Mouse (Mus musculus) lung, embryonic 14.5 days (tissue): ENCODE results near the gene Sox18. TPM values are rescaled to one million over a fixed set of nuclear protein-coding genes. Genes with fewer than 3 reads are reported as not detected.

Experiments used
- ATAC-seq: fragments of 200-750 bp; cut with Nextera tagmentation; 2 replicates; pipeline ENCODE4 v1.8.0; 2017; ENCODE audit warnings: mild to moderate bottlenecking, moderate TSS enrichment, moderate library complexity; ENCODE audit not compliant: insufficient read depth
- DNase-seq: peaks from one replicate; pipeline ENCODE4 v3.0.0-alpha.2; 2015
- H3K27ac ChIP-seq: fragments of 300-500 bp; sonication (generic); 2 replicates; pipeline ENCODE4 v1.5.1; 2014; ENCODE audit warnings: low read depth, mild to moderate bottlenecking, moderate library complexity
- H3K27me3 ChIP-seq: fragments of 300-500 bp; sonication (generic); 2 replicates; pipeline ENCODE4 v1.6.1; 2014; ENCODE audit warnings: low read length, control low read depth; ENCODE audit not compliant: insufficient read depth
- H3K36me3 ChIP-seq: fragments of 300-500 bp; sonication (generic); 2 replicates; pipeline ENCODE4 v1.6.1; 2014; ENCODE audit warnings: control low read depth; ENCODE audit not compliant: insufficient read depth
- H3K4me1 ChIP-seq: fragments of 300-500 bp; sonication (generic); 2 replicates; pipeline ENCODE4 v1.6.1; 2014; ENCODE audit warnings: antibody characterized with exemption, control low read depth; ENCODE audit not compliant: insufficient read depth
- H3K4me2 ChIP-seq: fragments of 300-500 bp; sonication (generic); 2 replicates; pipeline ENCODE4 v1.6.1; 2014; ENCODE audit warnings: mild to moderate bottlenecking
- H3K4me3 ChIP-seq: fragments of 300-500 bp; sonication (generic); 2 replicates; pipeline ENCODE4 v1.5.1; 2014; ENCODE audit warnings: low read depth, low read length
- H3K9ac ChIP-seq: fragments of 300-500 bp; sonication (generic); 2 replicates; pipeline ENCODE4 v1.6.1; 2014
- H3K9me3 ChIP-seq: fragments of 300-500 bp; sonication (generic); 2 replicates; pipeline ENCODE4 v1.6.1; 2016; ENCODE audit warnings: low read depth, low read length, control low read depth
- CTCF ChIP-seq: IDR thresholded peaks from 2 replicates; pipeline ENCODE4 v1.5.1; 2016; ENCODE audit warnings: antibody characterized with exemption, low read depth
- WGBS: fragments of 180-500 bp; shearing (Covaris S2); extraction: QIAGEN DNeasy Blood & Tissue Kit; methylation state at CpG from one replicate; pipeline ENCODE4 v1.1.7; 2014; 5-methylcytosine and 5-hydroxymethylcytosine counted together
- polyA plus RNA-seq: library from polyadenylated mRNA; unstranded; fragments of >200 nt; fragmentation: Nextera tagmentation; extraction: Ambion mirVana; gene quantifications from 2 replicates; pipeline ENCODE4 v1.2.1, GENCODE M21; 2014

Sox18 gene
- polyA plus RNA-seq, 1 experiment from 2014 or later = 64.7 TPM

DNA sequence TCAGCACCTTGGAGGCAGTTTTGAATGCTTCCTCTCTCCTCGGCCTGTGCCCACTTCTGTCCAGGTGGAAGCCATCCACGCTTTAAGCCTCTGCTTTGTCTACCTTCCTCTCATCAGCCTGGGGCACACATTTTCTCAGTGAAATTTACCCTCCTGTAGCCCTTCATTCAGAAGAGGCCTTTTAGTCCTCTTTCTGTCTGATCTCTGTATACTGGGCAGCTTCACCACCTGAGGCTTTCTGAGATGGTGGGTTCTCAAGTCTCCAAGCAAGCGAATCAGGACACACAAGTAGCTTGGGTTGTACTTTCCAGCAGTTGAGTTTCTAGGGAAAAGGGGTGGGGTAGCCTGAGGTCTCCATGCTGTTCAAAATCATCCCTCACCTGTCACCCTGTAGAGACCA is 20.9 kb upstream of the Sox18 start:
- Histone ChIP-seq H3K9ac (no peak overlapping the region; the same call in 1 of the 2 replicates), H3K4me2 (peak overlapping the region; percentile 85), H3K27me3 (0 out of 2 replicates have a peak, but pooled peaks cover 3% of the 10 kb centered on the region), H3K36me3 (peaks cover 23% of the 10 kb centered on the region), H3K27ac (no peak overlapping the region), H3K4me1 (peaks cover 10% of the 10 kb centered on the region; the same call in 1 of the 2 replicates), H3K4me3 (peak overlapping the region; percentile 68; the same call in 1 of the 2 replicates), H3K9me3 (no peaks in the 10 kb centered on the region)
- no peak for TF ChIP-seq CTCF
- ATAC-seq (no peak), DNase-seq (no peak)
- 82% methylated on average over 3 of the region's 3 CpGs for WGBS

DNA sequence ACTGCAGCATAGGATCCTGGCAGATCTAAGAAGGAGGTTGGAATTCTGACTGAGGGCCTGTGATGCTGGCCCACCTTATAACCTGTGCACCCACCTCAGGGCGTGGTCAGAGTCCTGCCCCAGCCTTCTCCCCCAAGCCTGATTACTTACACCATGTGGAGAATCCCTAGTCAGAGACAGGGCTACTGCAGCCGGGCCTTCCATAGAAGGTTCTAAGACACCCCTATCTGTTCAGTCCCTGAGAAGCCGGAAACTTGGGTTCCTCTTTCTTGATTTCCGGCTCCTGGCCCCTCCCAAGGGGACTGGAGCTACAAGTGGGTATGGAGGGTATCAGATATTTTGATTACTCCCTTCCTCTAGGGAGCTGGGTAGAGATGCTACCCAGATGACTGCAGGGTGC is 20.1 kb upstream of the Sox18 start:
- no peaks in the 10 kb centered on the region for H3K9me3 ChIP-seq
- ATAC-seq (no peak), DNase-seq (no peak)
- TF ChIP-seq CTCF = no peak
- H3K27ac ChIP-seq = no peak overlapping the region
- H3K9ac ChIP-seq = peak overlapping the region; percentile 16; the same call in 1 of the 2 replicates
- peaks cover 30% of the 10 kb centered on the region for H3K36me3 ChIP-seq
- H3K4me1 ChIP-seq = peaks cover 10% of the 10 kb centered on the region; the same call in 1 of the 2 replicates
- H3K27me3 ChIP-seq = no peaks in the 10 kb centered on the region
- H3K4me3 ChIP-seq = no peak overlapping the region; the same call in 1 of the 2 replicates
- peak overlapping the region; percentile 85; the same call in 1 of the 2 replicates for H3K4me2 ChIP-seq
- WGBS = 87% methylated on average over 4 of the region's 4 CpGs

DNA sequence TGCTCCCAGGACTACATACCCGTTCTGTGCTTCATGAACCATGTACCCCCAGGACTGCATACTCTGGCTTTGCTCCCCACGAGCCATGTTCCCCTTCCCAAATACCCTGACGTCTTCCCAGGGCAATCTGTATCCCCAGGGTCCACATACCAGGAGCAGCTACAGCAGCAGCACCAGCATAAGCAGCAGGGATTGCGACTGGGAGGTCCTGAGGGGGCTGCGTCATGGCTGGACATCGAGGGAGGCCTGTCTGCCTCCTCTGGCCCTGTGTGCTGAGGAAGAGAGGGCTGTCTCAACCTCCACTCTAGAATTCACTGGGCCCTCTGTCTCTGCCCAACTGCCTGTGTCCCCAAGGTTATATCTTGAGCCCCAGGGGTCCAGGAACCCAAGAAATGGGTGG is 19.6 kb upstream of the Sox18 start:
- Histone ChIP-seq H3K27ac (no peak overlapping the region), H3K4me2 (no peak overlapping the region), H3K9ac (peak overlapping the region; percentile 16; the same call in 1 of the 2 replicates), H3K4me1 (peaks cover 10% of the 10 kb centered on the region; the same call in 1 of the 2 replicates), H3K9me3 (no peaks in the 10 kb centered on the region), H3K36me3 (peaks cover 35% of the 10 kb centered on the region), H3K4me3 (no peak overlapping the region), H3K27me3 (no peaks in the 10 kb centered on the region)
- DNase-seq = no peak
- TF ChIP-seq CTCF = no peak
- 87% methylated on average over 6 of the region's 6 CpGs for WGBS
- ATAC-seq = no peak

DNA sequence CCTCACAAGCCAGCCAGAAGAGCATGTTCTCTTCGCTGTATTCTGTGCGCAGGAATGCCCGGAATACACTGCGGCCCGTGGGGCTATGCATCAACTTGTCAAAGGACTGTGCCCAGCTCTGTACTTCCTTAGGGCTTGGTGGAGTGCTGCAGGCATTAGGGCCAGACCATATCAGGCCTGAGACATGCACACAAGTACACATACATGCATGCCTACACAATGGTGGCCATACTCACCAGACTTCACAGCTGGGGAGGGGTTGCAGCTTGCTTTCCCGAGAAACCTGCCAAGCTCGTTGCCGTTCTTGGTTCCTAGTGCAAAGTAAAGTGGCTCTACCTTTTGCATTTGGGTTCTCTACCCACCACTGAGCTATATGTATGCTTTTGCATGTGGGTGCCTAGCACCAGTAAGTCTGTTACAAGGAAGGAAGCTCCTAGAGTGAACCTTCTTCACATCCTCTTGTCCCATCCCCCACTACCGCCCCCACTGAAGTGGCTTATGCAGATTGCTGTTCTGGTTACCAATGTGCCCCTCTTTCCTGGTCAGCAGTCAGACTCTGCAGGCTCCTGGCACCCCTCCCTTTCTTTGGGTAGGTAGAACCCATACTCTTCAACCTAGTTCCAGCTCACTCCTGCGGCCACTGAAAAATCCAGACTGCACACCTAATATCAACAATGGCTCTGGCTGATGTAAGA is 18.2 kb upstream of the Sox18 start:
- DNase-seq (no peak), ATAC-seq (no peak)
- peaks cover 43% of the 10 kb centered on the region for H3K36me3 ChIP-seq
- no peak overlapping the region for H3K9ac ChIP-seq
- no peak overlapping the region for H3K27ac ChIP-seq
- no peak overlapping the region for H3K4me2 ChIP-seq
- H3K4me1 ChIP-seq = peaks cover 10% of the 10 kb centered on the region; the same call in 1 of the 2 replicates
- TF ChIP-seq CTCF = no peak
- H3K9me3 ChIP-seq = no peaks in the 10 kb centered on the region
- H3K4me3 ChIP-seq = no peak overlapping the region
- WGBS = 87% methylated on average over 10 of the region's 10 CpGs
- H3K27me3 ChIP-seq = no peaks in the 10 kb centered on the region

DNA sequence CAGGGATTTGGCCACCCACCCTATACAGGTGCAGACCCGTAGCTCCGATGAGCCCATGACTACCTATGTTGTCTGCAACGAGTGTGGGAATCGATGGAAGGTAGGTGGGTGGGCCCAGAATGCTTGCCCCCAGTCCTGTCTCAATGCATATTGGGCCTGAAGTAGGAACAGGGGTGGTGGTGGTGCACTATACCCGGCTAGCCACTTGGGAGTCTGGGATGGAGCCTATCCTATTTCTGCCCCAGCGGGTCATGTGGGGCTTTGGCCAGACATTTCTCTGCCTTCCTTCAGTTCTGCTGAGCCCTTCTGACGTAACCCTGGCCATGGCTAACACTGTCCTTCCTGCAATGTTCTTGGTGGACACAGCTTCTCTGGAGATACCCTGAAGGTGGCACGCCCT is 16.1 kb upstream of the Sox18 start:
- no peak for TF ChIP-seq CTCF
- Histone ChIP-seq H3K27me3 (no peaks in the 10 kb centered on the region), H3K9ac (no peak overlapping the region), H3K9me3 (no peaks in the 10 kb centered on the region), H3K4me2 (no peak overlapping the region), H3K4me3 (no peak overlapping the region), H3K36me3 (peaks cover 43% of the 10 kb centered on the region), H3K27ac (no peak overlapping the region), H3K4me1 (peaks cover under 1% of the 10 kb centered on the region; the same call in 1 of the 2 replicates)
- 95% methylated on average over 8 of the region's 8 CpGs for WGBS
- ATAC-seq (no peak), DNase-seq (no peak)

DNA sequence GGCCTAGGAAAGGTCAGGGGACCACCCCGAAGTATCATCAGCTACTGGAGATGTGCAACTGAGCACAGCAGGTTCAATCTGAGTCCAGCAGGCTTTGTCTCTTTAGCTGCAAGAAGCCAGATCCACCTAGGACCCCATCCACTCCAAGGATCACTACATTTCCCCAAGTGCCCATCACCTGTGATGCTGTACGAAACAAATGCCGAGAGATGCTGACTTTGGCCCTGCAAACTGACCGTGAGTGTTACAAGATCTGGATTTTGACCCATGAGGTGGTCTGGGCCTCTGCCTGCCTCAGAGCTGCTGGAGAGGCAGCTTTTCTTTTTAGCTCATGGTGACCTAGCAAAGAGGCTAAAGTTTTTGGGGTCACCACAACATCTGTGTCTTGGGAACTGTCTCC is 14.2 kb upstream of the Sox18 start:
- H3K36me3 ChIP-seq = peaks cover 41% of the 10 kb centered on the region
- no peak overlapping the region for H3K4me3 ChIP-seq
- no peaks in the 10 kb centered on the region for H3K27me3 ChIP-seq
- H3K4me1 ChIP-seq = peaks cover 7% of the 10 kb centered on the region; the same call in 1 of the 2 replicates
- WGBS = 86% methylated on average over 4 of the region's 4 CpGs
- no peak overlapping the region for H3K27ac ChIP-seq
- no peak for DNase-seq
- H3K4me2 ChIP-seq = no peak overlapping the region
- TF ChIP-seq CTCF = no peak
- no peak overlapping the region for H3K9ac ChIP-seq
- H3K9me3 ChIP-seq = no peaks in the 10 kb centered on the region
- no peak for ATAC-seq

DNA sequence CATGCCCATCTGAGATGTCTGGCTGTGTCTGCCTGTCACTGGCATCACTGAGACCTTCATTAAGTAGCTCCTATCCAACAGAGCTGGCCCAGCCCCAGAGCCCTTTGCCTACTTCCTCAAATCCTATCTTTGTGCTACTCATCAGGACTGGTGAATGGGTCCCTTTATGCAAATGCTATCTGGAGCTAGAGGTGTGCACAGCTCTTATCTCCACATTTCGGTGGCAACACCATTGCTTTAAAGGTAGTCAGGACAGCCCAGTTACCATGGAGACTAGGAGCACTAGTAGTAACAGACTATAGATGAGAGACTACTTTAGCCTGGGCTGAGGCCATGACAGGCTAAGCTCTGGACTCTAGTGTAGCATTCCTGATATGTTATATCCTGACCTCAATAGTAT is 13.3 kb upstream of the Sox18 start:
- 56% methylated on average over 1 of the region's 1 CpGs for WGBS
- ATAC-seq = no peak
- Histone ChIP-seq H3K4me1 (peaks cover 9% of the 10 kb centered on the region; the same call in 1 of the 2 replicates), H3K36me3 (peaks cover 36% of the 10 kb centered on the region), H3K27ac (no peak overlapping the region), H3K4me3 (no peak overlapping the region), H3K27me3 (no peaks in the 10 kb centered on the region), H3K4me2 (no peak overlapping the region), H3K9me3 (no peaks in the 10 kb centered on the region), H3K9ac (no peak overlapping the region)
- no peak for DNase-seq
- TF ChIP-seq CTCF = no peak
